In genomic region chr1:137464971-137465370, GRCm38 (mm10) we compare ENCODE assay signal across 34 mouse cellular contexts.
"Had no signal": no experiment of that assay in that cellular context is flagged by ENCODE, and none has a peak within 500 bp of the region (broad histone marks: within the 10 kb centered on the region; RNA-seq: fewer than 3 reads in every experiment).

No protein-coding gene starts in this region.

- H3K9ac ChIP-seq: heart, embryonic 12.5 days; heart, embryonic 13.5 days; heart, embryonic 15.5 days; hindbrain, embryonic 12.5 days; hindbrain, embryonic 13.5 days; hindbrain, embryonic 14.5 days; hindbrain, embryonic 15.5 days; intestine, embryonic 15.5 days; kidney, embryonic 15.5 days had no signal

- ATAC-seq: hindbrain, embryonic 16.5 days; hindbrain, postnatal 0 days; inflammation-experienced regulatory T-cells, adult 6 months; intestine, embryonic 15.5 days; intestine, postnatal 0 days had no signal

- H3K36me3 ChIP-seq: heart, embryonic 10.5 days; heart, embryonic 12.5 days; heart, embryonic 13.5 days; heart, embryonic 15.5 days; hindbrain, embryonic 10.5 days; hindbrain, embryonic 12.5 days; hindbrain, embryonic 13.5 days; hindbrain, embryonic 15.5 days; intestine, embryonic 15.5 days; kidney, embryonic 15.5 days had no signal

- H3K27me3 ChIP-seq: heart, embryonic 12.5 days; heart, embryonic 13.5 days; heart, embryonic 15.5 days; hindbrain, embryonic 12.5 days; hindbrain, embryonic 13.5 days; hindbrain, embryonic 15.5 days; intestine, embryonic 15.5 days; kidney, embryonic 15.5 days had no signal

- H3K27ac ChIP-seq: heart, embryonic 10.5 days; heart, embryonic 13.5 days; heart, embryonic 15.5 days; hindbrain, embryonic 10.5 days; hindbrain, embryonic 12.5 days; hindbrain, embryonic 13.5 days; hindbrain, embryonic 14.5 days; hindbrain, embryonic 15.5 days; hindbrain, postnatal 0 days; intestine, embryonic 15.5 days; kidney, embryonic 15.5 days; kidney, postnatal 0 days; layer of hippocampus, adult 2 months had no signal

- DNase-seq: heart, postnatal 10 days; heart, postnatal 14 days; heart, postnatal 36 days; heart, postnatal 4 days; kidney, adult 11 months; kidney, adult 18-20 months; kidney, adult 2 months; kidney, adult 8-10 months; kidney, adult 9 months; kidney, postnatal 10 days; kidney, postnatal 14 days; kidney, postnatal 25 days; kidney, postnatal 36 days; kidney, postnatal 4 days; layer of hippocampus, adult 9-11 months; layer of hippocampus, postnatal 36 days had no signal

- H3K4me3 ChIP-seq: heart, embryonic 10.5 days; heart, embryonic 12.5 days; heart, embryonic 13.5 days; heart, embryonic 15.5 days; hindbrain, embryonic 10.5 days; hindbrain, embryonic 12.5 days; hindbrain, embryonic 13.5 days; hindbrain, embryonic 15.5 days; intestine, embryonic 15.5 days; kidney, embryonic 15.5 days; layer of hippocampus, adult 2 months had no signal

- H3K9me3 ChIP-seq: heart, embryonic 10.5 days; heart, embryonic 12.5 days; heart, embryonic 13.5 days; heart, embryonic 15.5 days; hindbrain, embryonic 10.5 days; hindbrain, embryonic 12.5 days; hindbrain, embryonic 13.5 days; hindbrain, embryonic 15.5 days; intestine, embryonic 15.5 days; kidney, embryonic 15.5 days had no signal

- H3K4me1 ChIP-seq: heart, embryonic 10.5 days; heart, embryonic 12.5 days; heart, embryonic 13.5 days; heart, embryonic 15.5 days; hindbrain, embryonic 10.5 days; hindbrain, embryonic 12.5 days; hindbrain, embryonic 13.5 days; hindbrain, embryonic 15.5 days; intestine, embryonic 15.5 days; kidney, embryonic 15.5 days had no signal

- H3K4me2 ChIP-seq: heart, embryonic 11.5 days; heart, embryonic 12.5 days; heart, embryonic 13.5 days; heart, embryonic 15.5 days; hindbrain, embryonic 12.5 days; hindbrain, embryonic 13.5 days; hindbrain, embryonic 14.5 days; hindbrain, embryonic 15.5 days; intestine, embryonic 15.5 days; kidney, embryonic 15.5 days had no signal
